Mouse (Mus musculus) embryonic facial prominence, embryonic 10.5 days (tissue): Measurements from ENCODE around the gene Mcm3. TPM values are rescaled to one million over a fixed set of nuclear protein-coding genes. Genes with fewer than 3 reads are reported as not detected.
A peak's percentile ranks its signal among the peaks of the same experiment; 100 is the strongest.

Experiments
- DNase-seq: peaks from one replicate; pipeline ENCODE4 v3.0.0-alpha.2; 2017; ENCODE audit warnings: low spot score
- H3K27ac ChIP-seq: fragments of 300-500 bp; sonication (generic); replicated peaks from 2 replicates; pipeline ENCODE4 v1.5.1; 2016; ENCODE audit warnings: mild to moderate bottlenecking
- H3K27me3 ChIP-seq: fragments of 300-500 bp; sonication (generic); replicated peaks from 2 replicates; pipeline ENCODE4 v1.6.1; 2016; ENCODE audit warnings: low read depth, mild to moderate bottlenecking; ENCODE audit not compliant: poor library complexity, severe bottlenecking
- H3K36me3 ChIP-seq: fragments of 300-500 bp; sonication (generic); replicated peaks from 2 replicates; pipeline ENCODE4 v1.6.1; 2016; ENCODE audit warnings: mild to moderate bottlenecking, moderate library complexity
- H3K4me1 ChIP-seq: fragments of 300-500 bp; sonication (generic); 2 replicates; pipeline ENCODE4 v1.6.1; 2016
- H3K4me3 ChIP-seq: fragments of 300-500 bp; sonication (generic); 2 replicates; pipeline ENCODE4 v1.5.1; 2016; ENCODE audit warnings: mild to moderate bottlenecking, moderate library complexity
- H3K9me3 ChIP-seq: fragments of 300-500 bp; sonication (generic); 2 replicates; pipeline ENCODE4 v1.6.1; 2016; ENCODE audit warnings: mild to moderate bottlenecking
- WGBS: fragments of 180-500 bp; shearing (Covaris S2); methylation state at CpG from one replicate; pipeline ENCODE4 v1.1.7; 2016; 5-methylcytosine and 5-hydroxymethylcytosine counted together
- polyA plus RNA-seq: library from polyadenylated mRNA; unstranded; fragments of >200 nt; fragmentation: Nextera tagmentation; extraction: Ambion mirVana; gene quantifications from 2 replicates; pipeline ENCODE4 v1.2.1, GENCODE M21; 2016

The Mcm3 gene
- polyA plus RNA-seq = 278 and 297 TPM in 2 replicates

- Histone ChIP-seq H3K27ac (peak within 1 kb of the TSS; percentile 95), H3K27me3 (no peaks in the 10 kb centered on the region), H3K4me1 (peaks cover 12% of the 10 kb centered on the region), H3K9me3 (no peaks in the 10 kb centered on the region), H3K36me3 (peaks cover 33% of the 10 kb centered on the region), H3K4me3 (peak within 1 kb of the TSS; percentile 84)
- peak; percentile 93 for DNase-seq
- WGBS = under 1% methylated on average over 52 of the region's 52 CpGs
Observed at GRCm38 (mm10) chr1:20819771-20820605, at the start of gene Mcm3. Mcm3 (minus strand) TSS chr1:20820312.

GRCm38 (mm10) chr1:20868036-20868435, 47.9 kb upstream of the Mcm3 start:
- Histone ChIP-seq H3K36me3 (no peaks in the 10 kb centered on the region), H3K27me3 (no peaks in the 10 kb centered on the region), H3K4me3 (no peak overlapping the region), H3K4me1 (peaks cover 11% of the 10 kb centered on the region), H3K27ac (peak overlapping the region; percentile 78), H3K9me3 (no peaks in the 10 kb centered on the region)
- no peak for DNase-seq
- 47% methylated on average over 9 of the region's 9 CpGs for WGBS

- Histone ChIP-seq H3K4me1 (peaks cover 11% of the 10 kb centered on the region), H3K9me3 (no peaks in the 10 kb centered on the region), H3K36me3 (no peaks in the 10 kb centered on the region), H3K4me3 (no peak overlapping the region), H3K27me3 (no peaks in the 10 kb centered on the region), H3K27ac (0 out of 2 replicates have a peak overlapping the region, but pooled peaks have one; percentile 35)
- DNase-seq = no peak
- 49% methylated on average over 8 of the region's 8 CpGs for whole genome bisulfite sequencing
Observed at GRCm38 (mm10) chr1:20867241-20867902, 47.3 kb upstream of the Mcm3 start.

GRCm38 (mm10) chr1:20863452-20864172, 43.5 kb upstream of the Mcm3 start:
- WGBS = 69% methylated on average over 5 of the region's 5 CpGs
- Histone ChIP-seq H3K27me3 (no peaks in the 10 kb centered on the region), H3K4me1 (peaks cover 11% of the 10 kb centered on the region), H3K27ac (no peak overlapping the region), H3K9me3 (no peaks in the 10 kb centered on the region), H3K36me3 (no peaks in the 10 kb centered on the region), H3K4me3 (no peak overlapping the region)
- DNase-seq = no peak

- no peak for DNase-seq
- Histone ChIP-seq H3K27me3 (no peaks in the 10 kb centered on the region), H3K9me3 (no peaks in the 10 kb centered on the region), H3K4me3 (no peak overlapping the region), H3K27ac (no peak overlapping the region), H3K4me1 (no peaks in the 10 kb centered on the region; the same call in 1 of the 2 replicates), H3K36me3 (no peaks in the 10 kb centered on the region)
- WGBS = 94% methylated on average over 3 of the region's 3 CpGs
Observed at GRCm38 (mm10) chr1:20861865-20862264, 41.8 kb upstream of the Mcm3 start.

GRCm38 (mm10) chr1:20860775-20861174, 40.7 kb upstream of the Mcm3 start:
- 82% methylated on average over 3 of the region's 3 CpGs for WGBS
- Histone ChIP-seq H3K9me3 (no peaks in the 10 kb centered on the region), H3K4me1 (no peaks in the 10 kb centered on the region; the same call in 1 of the 2 replicates), H3K4me3 (no peak overlapping the region), H3K27me3 (no peaks in the 10 kb centered on the region), H3K36me3 (no peaks in the 10 kb centered on the region), H3K27ac (no peak overlapping the region)
- DNase-seq = no peak

- H3K27ac ChIP-seq = no peak overlapping the region
- no peaks in the 10 kb centered on the region for H3K9me3 ChIP-seq
- DNase-seq = no peak
- H3K27me3 ChIP-seq = no peaks in the 10 kb centered on the region
- H3K4me1 ChIP-seq = no peaks in the 10 kb centered on the region; the same call in 1 of the 2 replicates
- H3K4me3 ChIP-seq = no peak overlapping the region
- WGBS = 88% methylated on average over 7 of the region's 7 CpGs
- H3K36me3 ChIP-seq = no peaks in the 10 kb centered on the region
Observed at GRCm38 (mm10) chr1:20856924-20857902, 37.1 kb upstream of the Mcm3 start.

- Histone ChIP-seq H3K4me1 (no peaks in the 10 kb centered on the region), H3K27ac (no peak overlapping the region), H3K27me3 (no peaks in the 10 kb centered on the region), H3K4me3 (no peak overlapping the region), H3K36me3 (no peaks in the 10 kb centered on the region), H3K9me3 (no peaks in the 10 kb centered on the region)
- WGBS = 81% methylated on average over 3 of the region's 3 CpGs
- DNase-seq = no peak
Observed at GRCm38 (mm10) chr1:20839911-20840310, 19.8 kb upstream of the Mcm3 start.

- no peak for DNase-seq
- no peaks in the 10 kb centered on the region for H3K9me3 ChIP-seq
- no peaks in the 10 kb centered on the region for H3K4me1 ChIP-seq
- no peak overlapping the region for H3K4me3 ChIP-seq
- no peak overlapping the region for H3K27ac ChIP-seq
- no peaks in the 10 kb centered on the region for H3K36me3 ChIP-seq
- 82% methylated on average over 3 of the region's 3 CpGs for WGBS
- H3K27me3 ChIP-seq = no peaks in the 10 kb centered on the region
Observed at GRCm38 (mm10) chr1:20836551-20837125, 16.5 kb upstream of the Mcm3 start.

- H3K27me3 ChIP-seq = no peaks in the 10 kb centered on the region
- H3K9me3 ChIP-seq = no peaks in the 10 kb centered on the region
- H3K36me3 ChIP-seq = no peaks in the 10 kb centered on the region
- no peaks in the 10 kb centered on the region for H3K4me1 ChIP-seq
- no peak for DNase-seq
- 88% methylated on average over 3 of the region's 4 CpGs for WGBS
- no peak overlapping the region for H3K4me3 ChIP-seq
- no peak overlapping the region for H3K27ac ChIP-seq
Observed at GRCm38 (mm10) chr1:20833141-20833511, 13.0 kb upstream of the Mcm3 start.

- no peak for DNase-seq
- Histone ChIP-seq H3K36me3 (no peaks in the 10 kb centered on the region), H3K27me3 (no peaks in the 10 kb centered on the region), H3K4me1 (no peaks in the 10 kb centered on the region), H3K4me3 (no peak overlapping the region), H3K9me3 (no peaks in the 10 kb centered on the region), H3K27ac (no peak overlapping the region)
- 69% methylated on average over 5 of the region's 5 CpGs for WGBS
Observed at GRCm38 (mm10) chr1:20832473-20833140, 12.5 kb upstream of the Mcm3 start.
